Mouse (Mus musculus): ENCODE results near the gene Hoxa10. TPM values are rescaled to one million over a fixed set of nuclear protein-coding genes. Genes with fewer than 3 reads are reported as not detected.

Hoxa10 gene
- polyA plus RNA-seq, 1 experiment from 2014 or later: not detected

- Histone ChIP-seq H3K4me3 (ENCODE audit: low read depth, low read length) (no peak overlapping the region; the same call in 1 of the 2 replicates), H3K36me3 (ENCODE audit: insufficient read depth, low read length) (no peaks in the 10 kb centered on the region), H3K4me1 (ENCODE audit: insufficient read depth, low read depth, low read length) (no peaks in the 10 kb centered on the region), H3K27ac (ENCODE audit: low read length) (no peak overlapping the region), H3K9me3 (ENCODE audit: low read length) (no peaks in the 10 kb centered on the region), H3K4me2 (replicated peaks; ENCODE audit: low read depth, low read length) (no peak overlapping the region), H3K27me3 (replicated peaks; ENCODE audit: insufficient read depth, low read length) (peaks cover 91% of the 10 kb centered on the region), H3K9ac (replicated peaks; ENCODE audit: low read depth) (no peak overlapping the region)
- DNase-seq (ENCODE audit: low spot score) (no peak), ATAC-seq (peak; percentile 19; the same call in 1 of the 2 replicates)
- TF ChIP-seq CTCF (IDR thresholded peaks at IDR 0.05) (no peak), EP300 (IDR thresholded peaks at IDR 0.05) (no peak)
- 2% methylated on average over 63 of the region's 70 CpGs for WGBS
Observed at GRCm38 (mm10) chr6:52233546-52234427, 6.9 kb downstream of the Hoxa10 start.

GRCm38 (mm10) chr6:52232984-52233545 lies 7.6 kb downstream of the Hoxa10 start:
- no peak overlapping the region for H3K9ac ChIP-seq (replicated peaks; ENCODE audit: low read depth)
- H3K27me3 ChIP-seq (replicated peaks; ENCODE audit: insufficient read depth, low read length): peaks cover 84% of the 10 kb centered on the region
- H3K9me3 ChIP-seq (ENCODE audit: low read length): no peaks in the 10 kb centered on the region
- WGBS: 1% methylated on average over 23 of the region's 23 CpGs
- no peaks in the 10 kb centered on the region for H3K4me1 ChIP-seq (ENCODE audit: insufficient read depth, low read depth, low read length)
- ATAC-seq: no peak
- H3K36me3 ChIP-seq (ENCODE audit: insufficient read depth, low read length): no peaks in the 10 kb centered on the region
- H3K4me2 ChIP-seq (replicated peaks; ENCODE audit: low read depth, low read length): no peak overlapping the region
- no peak overlapping the region for H3K4me3 ChIP-seq (ENCODE audit: low read depth, low read length)
- H3K27ac ChIP-seq (ENCODE audit: low read length): no peak overlapping the region
- DNase-seq (ENCODE audit: low spot score): no peak
- TF ChIP-seq EP300 (IDR thresholded peaks at IDR 0.05) (no peak), CTCF (IDR thresholded peaks at IDR 0.05) (no peak)

DNA sequence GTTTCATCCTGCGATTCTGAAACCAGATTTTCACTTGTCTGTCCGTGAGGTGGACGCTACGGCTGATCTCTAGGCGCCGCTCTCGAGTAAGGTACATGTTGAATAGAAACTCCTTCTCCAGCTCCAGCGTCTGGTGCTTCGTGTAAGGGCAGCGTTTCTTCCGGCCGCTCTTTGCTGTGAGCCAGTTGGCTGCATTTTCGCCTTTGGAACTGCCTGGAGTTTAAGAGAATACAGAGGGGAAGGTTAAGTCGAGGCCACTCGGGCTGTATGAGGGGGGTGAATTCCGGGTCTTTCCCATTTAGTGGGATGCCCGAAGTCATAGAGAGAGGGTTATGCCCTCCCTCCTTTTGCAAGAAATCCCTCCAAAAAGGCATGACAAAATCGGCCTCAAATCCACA lies 8.1 kb downstream of the Hoxa10 start:
- TF ChIP-seq EP300 (IDR thresholded peaks at IDR 0.05): no peak
- peak; percentile 8; the same call in 1 of the 2 replicates for TF ChIP-seq CTCF (IDR thresholded peaks at IDR 0.05)
- ATAC-seq (no peak), DNase-seq (ENCODE audit: low spot score) (no peak)
- WGBS: under 1% methylated on average over 18 of the region's 18 CpGs
- Histone ChIP-seq H3K27ac (ENCODE audit: low read length) (no peak overlapping the region), H3K4me2 (replicated peaks; ENCODE audit: low read depth, low read length) (no peak overlapping the region), H3K4me3 (ENCODE audit: low read depth, low read length) (no peak overlapping the region), H3K36me3 (ENCODE audit: insufficient read depth, low read length) (no peaks in the 10 kb centered on the region), H3K4me1 (ENCODE audit: insufficient read depth, low read depth, low read length) (no peaks in the 10 kb centered on the region), H3K27me3 (replicated peaks; ENCODE audit: insufficient read depth, low read length) (peaks cover 83% of the 10 kb centered on the region), H3K9ac (replicated peaks; ENCODE audit: low read depth) (no peak overlapping the region), H3K9me3 (ENCODE audit: low read length) (no peaks in the 10 kb centered on the region)

DNA sequence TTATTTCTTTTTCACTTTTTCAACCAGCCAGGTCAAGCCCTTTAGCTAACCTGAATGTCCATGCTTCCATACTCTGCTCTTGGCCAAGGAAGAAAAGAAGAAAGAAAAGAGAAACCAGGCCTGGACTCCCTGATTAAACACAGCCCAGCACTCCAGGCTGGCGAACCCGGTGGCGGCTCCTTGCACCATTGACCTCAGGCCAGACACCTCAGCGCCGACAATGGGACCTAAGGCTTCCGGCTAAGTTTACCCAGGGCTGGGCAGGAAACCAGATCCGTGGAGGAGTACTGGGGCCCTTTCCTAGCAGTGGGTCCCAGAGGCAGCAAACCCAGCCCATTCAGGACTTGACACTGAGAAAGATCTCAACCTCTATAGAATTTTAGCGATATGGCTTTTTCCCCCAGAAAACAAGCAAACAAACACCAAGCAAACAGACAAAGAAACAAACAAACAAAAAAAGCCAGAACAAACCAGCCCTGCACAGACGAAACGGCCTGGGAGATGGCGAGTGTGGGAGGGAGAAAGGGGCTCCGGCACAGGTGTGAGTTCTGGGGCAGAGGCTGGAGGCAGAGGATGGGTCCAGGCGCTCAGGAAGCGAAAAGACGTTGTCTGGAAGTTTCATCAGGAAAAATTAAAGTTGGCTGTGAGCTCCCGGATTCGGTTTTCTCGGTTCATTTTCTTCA lies 8.6 kb downstream of the Hoxa10 start:
- H3K27me3 ChIP-seq (replicated peaks; ENCODE audit: insufficient read depth, low read length): peaks cover 83% of the 10 kb centered on the region
- no peaks in the 10 kb centered on the region for H3K36me3 ChIP-seq (ENCODE audit: insufficient read depth, low read length)
- no peaks in the 10 kb centered on the region for H3K4me1 ChIP-seq (ENCODE audit: insufficient read depth, low read depth, low read length)
- WGBS: 2% methylated on average over 18 of the region's 18 CpGs
- DNase-seq (ENCODE audit: low spot score) (no peak), ATAC-seq (no peak)
- no peak overlapping the region for H3K4me3 ChIP-seq (ENCODE audit: low read depth, low read length)
- no peak overlapping the region for H3K9ac ChIP-seq (replicated peaks; ENCODE audit: low read depth)
- H3K4me2 ChIP-seq (replicated peaks; ENCODE audit: low read depth, low read length): no peak overlapping the region
- no peaks in the 10 kb centered on the region for H3K9me3 ChIP-seq (ENCODE audit: low read length)
- H3K27ac ChIP-seq (ENCODE audit: low read length): no peak overlapping the region
- TF ChIP-seq EP300 (IDR thresholded peaks at IDR 0.05) (no peak), CTCF (IDR thresholded peaks at IDR 0.05) (no peak)

- H3K9ac ChIP-seq (replicated peaks; ENCODE audit: low read depth): no peak within 1 kb of the TSS
- DNase-seq (ENCODE audit: low spot score): no peak
- H3K4me2 ChIP-seq (replicated peaks; ENCODE audit: low read depth, low read length): no peak within 1 kb of the TSS
- no peaks in the 10 kb centered on the region for H3K9me3 ChIP-seq (ENCODE audit: low read length)
- H3K36me3 ChIP-seq (ENCODE audit: insufficient read depth, low read length): no peaks in the 10 kb centered on the region
- H3K4me3 ChIP-seq (ENCODE audit: low read depth, low read length): no peak within 1 kb of the TSS
- H3K27ac ChIP-seq (ENCODE audit: low read length): no peak within 1 kb of the TSS
- no peak for TF ChIP-seq EP300 (IDR thresholded peaks at IDR 0.05)
- TF ChIP-seq CTCF (IDR thresholded peaks at IDR 0.05): no peak
- H3K4me1 ChIP-seq (ENCODE audit: insufficient read depth, low read depth, low read length): no peaks in the 10 kb centered on the region
- H3K27me3 ChIP-seq (replicated peaks; ENCODE audit: insufficient read depth, low read length): peaks cover 83% of the 10 kb centered on the region
- no peak for ATAC-seq
- 3% methylated on average over 19 of the region's 36 CpGs for WGBS
Observed at GRCm38 (mm10) chr6:52230516-52231165, 10.0 kb downstream of the Hoxa10 start, which contains the start of gene Hoxa9. TSS of gene Hoxa9 (minus strand) at chr6:52231089.
